Mouse (Mus musculus) liver, embryonic 15.5 days (tissue): ENCODE results near the gene Fam178b. TPM values are rescaled to one million over a fixed set of nuclear protein-coding genes. Genes with fewer than 3 reads are reported as not detected.
A peak's percentile ranks its signal among the peaks of the same experiment; 100 is the strongest.

Experiments
- ATAC-seq: fragments of 200-750 bp; cut with Nextera tagmentation; 2 replicates; pipeline ENCODE4 v1.8.0; 2017; ENCODE audit warnings: moderate number of reproducible peaks, mild to moderate bottlenecking, moderate library complexity; ENCODE audit not compliant: insufficient read depth
- H3K27ac ChIP-seq: fragments of 300-500 bp; sonication (generic); replicated peaks from 2 replicates; pipeline ENCODE4 v1.5.1; 2015; ENCODE audit warnings: mild to moderate bottlenecking, inconsistent platforms
- H3K27me3 ChIP-seq: fragments of 300-500 bp; sonication (generic); 2 replicates; pipeline ENCODE4 v1.6.1; 2015; ENCODE audit warnings: mild to moderate bottlenecking, inconsistent platforms
- H3K36me3 ChIP-seq: fragments of 300-500 bp; sonication (generic); replicated peaks from 2 replicates; pipeline ENCODE4 v1.6.1; 2015; ENCODE audit warnings: moderate library complexity, mild to moderate bottlenecking, inconsistent platforms
- H3K4me1 ChIP-seq: fragments of 300-500 bp; sonication (generic); replicated peaks from 2 replicates; pipeline ENCODE4 v1.6.1; 2015; ENCODE audit warnings: inconsistent platforms
- H3K4me2 ChIP-seq: fragments of 300-500 bp; sonication (generic); 2 replicates; pipeline ENCODE4 v1.6.1; 2015; ENCODE audit warnings: moderate library complexity, mild to moderate bottlenecking, inconsistent platforms
- H3K4me3 ChIP-seq: fragments of 300-500 bp; sonication (generic); replicated peaks from 2 replicates; pipeline ENCODE4 v1.5.1; 2015; ENCODE audit warnings: mild to moderate bottlenecking, inconsistent platforms
- H3K9ac ChIP-seq: fragments of 300-500 bp; sonication (generic); 2 replicates; pipeline ENCODE4 v1.6.1; 2015; ENCODE audit warnings: moderate library complexity, mild to moderate bottlenecking, inconsistent platforms
- H3K9me3 ChIP-seq: fragments of 300-500 bp; sonication (generic); replicated peaks from 2 replicates; pipeline ENCODE4 v1.6.1; 2016; ENCODE audit warnings: inconsistent platforms
- WGBS: fragments of 180-500 bp; shearing (Covaris S2); methylation state at CpG from one replicate; pipeline ENCODE4 v1.1.7; 2015; ENCODE audit warnings: mixed read lengths; ENCODE audit not compliant: insufficient replicate concordance; 5-methylcytosine and 5-hydroxymethylcytosine counted together
- polyA plus RNA-seq: library from polyadenylated mRNA; unstranded; fragments of >200 nt; fragmentation: Nextera tagmentation; extraction: Ambion mirVana; gene quantifications from 2 replicates; pipeline ENCODE4 v1.2.1, GENCODE M21; 2015

Fam178b gene
- polyA plus RNA-seq, 1 experiment from 2014 or later, result 0.15 TPM

- H3K4me1 ChIP-seq, result no peaks in the 10 kb centered on the region
- no peaks in the 10 kb centered on the region for H3K36me3 ChIP-seq
- H3K9ac ChIP-seq, result no peak overlapping the region
- no peaks in the 10 kb centered on the region; the same call in 1 of the 2 replicates for H3K27me3 ChIP-seq
- no peak overlapping the region for H3K4me3 ChIP-seq
- no peak overlapping the region for H3K4me2 ChIP-seq
- ATAC-seq, result no peak
- 42% methylated on average over 4 of the region's 4 CpGs for WGBS
- no peaks in the 10 kb centered on the region for H3K9me3 ChIP-seq
- H3K27ac ChIP-seq, result no peak overlapping the region
Observed at GRCm38 (mm10) chr1:36602271-36602670, 80.7 kb downstream of the Fam178b start.

DNA sequence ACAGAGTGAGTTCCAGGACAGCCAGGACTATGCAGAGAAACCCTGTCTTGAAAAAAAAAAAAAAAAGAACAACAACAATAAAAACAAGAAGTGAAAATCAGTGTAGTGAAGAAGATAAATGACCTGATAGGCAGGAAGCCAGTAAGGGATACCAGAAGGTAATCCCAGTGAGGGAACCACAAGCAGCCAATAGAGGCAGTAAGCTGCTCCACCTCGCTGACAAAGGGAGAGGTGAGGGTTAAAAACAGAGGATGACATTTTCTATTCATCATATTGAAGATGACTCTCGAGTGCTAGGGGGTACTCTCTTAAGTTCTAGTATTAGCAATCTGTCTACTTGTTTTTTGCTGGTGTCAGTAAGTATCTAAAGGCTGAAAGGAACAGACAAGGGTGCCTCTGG, 84.6 kb downstream of the Fam178b start:
- Histone ChIP-seq H3K27me3 (no peaks in the 10 kb centered on the region), H3K27ac (no peak overlapping the region), H3K9ac (no peak overlapping the region), H3K4me3 (no peak overlapping the region), H3K4me2 (no peak overlapping the region), H3K9me3 (no peaks in the 10 kb centered on the region), H3K36me3 (no peaks in the 10 kb centered on the region), H3K4me1 (0 out of 2 replicates have a peak, but pooled peaks cover 3% of the 10 kb centered on the region)
- WGBS, result 42% methylated on average over 2 of the region's 2 CpGs
- no peak for ATAC-seq

- peak; percentile 62 for ATAC-seq
- WGBS, result 42% methylated on average over 4 of the region's 4 CpGs
- H3K9ac ChIP-seq, result no peak overlapping the region
- H3K9me3 ChIP-seq, result no peaks in the 10 kb centered on the region
- no peaks in the 10 kb centered on the region for H3K36me3 ChIP-seq
- no peak overlapping the region; the same call in 1 of the 2 replicates for H3K4me2 ChIP-seq
- no peaks in the 10 kb centered on the region for H3K27me3 ChIP-seq
- H3K4me1 ChIP-seq, result 0 out of 2 replicates have a peak, but pooled peaks cover 5% of the 10 kb centered on the region
- H3K27ac ChIP-seq, result no peak overlapping the region
- H3K4me3 ChIP-seq, result no peak overlapping the region
Observed at GRCm38 (mm10) chr1:36596114-36596513, 86.9 kb downstream of the Fam178b start.

GRCm38 (mm10) chr1:36595167-36595931, 87.6 kb downstream of the Fam178b start:
- no peak for ATAC-seq
- WGBS, result 62% methylated on average over 10 of the region's 10 CpGs
- no peak overlapping the region for H3K27ac ChIP-seq

GRCm38 (mm10) chr1:36593099-36593498, 89.9 kb downstream of the Fam178b start:
- no peak for ATAC-seq
- Histone ChIP-seq H3K9me3 (no peaks in the 10 kb centered on the region), H3K4me1 (peaks cover 17% of the 10 kb centered on the region; the same call in 1 of the 2 replicates), H3K27me3 (no peaks in the 10 kb centered on the region), H3K4me3 (no peak overlapping the region), H3K27ac (no peak overlapping the region), H3K4me2 (no peak overlapping the region), H3K9ac (no peak overlapping the region), H3K36me3 (no peaks in the 10 kb centered on the region)
- WGBS, result 36% methylated on average over 1 of the region's 1 CpGs

More at GRCm38 (mm10) chr1:36595167-36595931, 87.6 kb downstream of the Fam178b start:
- no peak overlapping the region for H3K4me3 ChIP-seq
- 0 out of 2 replicates have a peak, but pooled peaks cover 6% of the 10 kb centered on the region for H3K4me1 ChIP-seq
- no peaks in the 10 kb centered on the region for H3K27me3 ChIP-seq
- H3K4me2 ChIP-seq, result no peak overlapping the region
- H3K9me3 ChIP-seq, result no peaks in the 10 kb centered on the region
- H3K36me3 ChIP-seq, result no peaks in the 10 kb centered on the region
- no peak overlapping the region for H3K9ac ChIP-seq

GRCm38 (mm10) chr1:36591408-36591807, 91.6 kb downstream of the Fam178b start:
- Histone ChIP-seq H3K9ac (no peak overlapping the region), H3K4me2 (no peak overlapping the region), H3K4me1 (peaks cover 17% of the 10 kb centered on the region; the same call in 1 of the 2 replicates), H3K4me3 (no peak overlapping the region), H3K36me3 (no peaks in the 10 kb centered on the region), H3K27ac (no peak overlapping the region), H3K27me3 (no peaks in the 10 kb centered on the region), H3K9me3 (no peaks in the 10 kb centered on the region)
- WGBS, result 16% methylated on average over 2 of the region's 2 CpGs
- ATAC-seq, result no peak

DNA sequence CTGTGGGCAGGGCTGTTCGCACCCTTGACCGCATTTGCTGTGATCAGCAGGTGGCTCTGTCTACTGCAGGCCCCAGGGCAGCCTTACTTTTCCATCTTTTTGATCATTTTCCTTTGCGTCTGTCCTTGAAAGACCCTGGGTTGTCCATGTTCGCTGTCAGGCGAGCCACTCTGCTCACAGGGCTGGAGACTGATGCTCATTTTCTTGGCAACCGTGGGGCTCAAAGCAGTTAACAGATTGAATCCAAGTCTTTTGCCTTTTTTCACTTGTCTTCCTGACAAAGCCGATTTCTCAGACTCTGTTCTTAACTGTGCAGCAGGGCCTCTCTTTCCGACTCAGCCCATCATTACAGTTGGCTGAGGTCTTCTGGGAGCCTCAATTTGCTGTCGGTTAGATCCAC, 92.3 kb downstream of the Fam178b start:
- WGBS, result 68% methylated on average over 9 of the region's 9 CpGs

GRCm38 (mm10) chr1:36589486-36589885, 93.5 kb downstream of the Fam178b start:
- Histone ChIP-seq H3K36me3 (no peaks in the 10 kb centered on the region), H3K27me3 (no peaks in the 10 kb centered on the region), H3K9me3 (no peaks in the 10 kb centered on the region), H3K27ac (no peak overlapping the region), H3K9ac (no peak overlapping the region), H3K4me3 (no peak overlapping the region), H3K4me2 (no peak overlapping the region), H3K4me1 (peaks cover 14% of the 10 kb centered on the region; the same call in 1 of the 2 replicates)
- 64% methylated on average over 6 of the region's 6 CpGs for WGBS
- ATAC-seq, result no peak

More for the DNA sequence above, 92.3 kb downstream of the Fam178b start:
- Histone ChIP-seq H3K4me2 (no peak overlapping the region), H3K36me3 (no peaks in the 10 kb centered on the region), H3K27ac (no peak overlapping the region), H3K4me3 (no peak overlapping the region), H3K4me1 (peaks cover 14% of the 10 kb centered on the region; the same call in 1 of the 2 replicates), H3K9ac (no peak overlapping the region), H3K27me3 (no peaks in the 10 kb centered on the region), H3K9me3 (no peaks in the 10 kb centered on the region)
- ATAC-seq, result no peak

GRCm38 (mm10) chr1:36588476-36589450, 94.2 kb downstream of the Fam178b start:
- WGBS, result 49% methylated on average over 13 of the region's 13 CpGs
- H3K27ac ChIP-seq, result no peak overlapping the region
- no peak overlapping the region for H3K4me2 ChIP-seq
- ATAC-seq, result no peak
- no peak overlapping the region for H3K9ac ChIP-seq
- no peaks in the 10 kb centered on the region for H3K36me3 ChIP-seq
- no peaks in the 10 kb centered on the region for H3K9me3 ChIP-seq
- no peak overlapping the region for H3K4me3 ChIP-seq
- no peaks in the 10 kb centered on the region for H3K27me3 ChIP-seq
- H3K4me1 ChIP-seq, result peaks cover 14% of the 10 kb centered on the region; the same call in 1 of the 2 replicates

DNA sequence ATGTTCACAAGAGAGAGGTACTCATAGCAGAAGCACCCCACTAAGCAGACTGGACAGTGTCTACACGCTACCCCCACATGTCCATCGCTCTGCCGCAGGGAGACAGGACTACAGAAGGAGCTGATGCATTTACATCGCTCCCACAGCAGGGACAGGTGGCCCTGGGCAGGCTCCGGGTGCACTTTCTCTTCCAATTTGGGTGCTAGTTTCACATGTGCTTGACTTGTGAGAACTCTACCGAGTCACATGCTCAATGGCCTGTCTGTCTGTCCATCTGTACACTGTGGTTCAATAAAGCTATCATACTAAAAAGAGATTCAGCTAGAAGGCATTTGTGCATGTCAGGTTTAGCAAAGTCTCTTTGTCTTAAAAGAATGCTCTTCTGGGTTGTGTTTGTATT, 95.1 kb downstream of the Fam178b start:
- no peak for ATAC-seq
- no peak overlapping the region for H3K4me3 ChIP-seq
- H3K36me3 ChIP-seq, result no peaks in the 10 kb centered on the region
- peaks cover 14% of the 10 kb centered on the region; the same call in 1 of the 2 replicates for H3K4me1 ChIP-seq
- no peaks in the 10 kb centered on the region for H3K9me3 ChIP-seq
- no peak overlapping the region for H3K27ac ChIP-seq
- no peaks in the 10 kb centered on the region for H3K27me3 ChIP-seq
- no peak overlapping the region for H3K9ac ChIP-seq
- no peak overlapping the region for H3K4me2 ChIP-seq
- 78% methylated on average over 6 of the region's 6 CpGs for WGBS

DNA sequence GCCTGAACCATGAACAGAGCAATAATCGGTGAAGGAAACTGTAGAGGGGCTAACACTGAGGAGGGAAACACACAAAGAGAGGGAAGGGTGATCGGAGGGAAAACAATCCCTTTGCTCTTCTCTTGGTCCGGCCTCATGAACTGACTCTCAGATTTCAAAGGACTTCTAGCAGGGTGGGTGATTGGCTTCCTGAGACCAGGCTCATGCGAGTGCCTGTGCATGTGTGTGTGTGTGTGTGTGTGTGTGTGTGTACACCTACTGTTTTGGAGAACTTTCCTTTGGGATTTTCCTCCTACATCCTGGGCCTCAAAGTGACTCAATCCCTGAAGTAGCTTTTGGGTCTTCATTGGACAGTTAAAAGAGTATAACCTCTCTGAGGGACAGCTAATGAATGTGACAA, 96.7 kb downstream of the Fam178b start:
- no peak for ATAC-seq
- H3K36me3 ChIP-seq, result no peaks in the 10 kb centered on the region
- H3K9me3 ChIP-seq, result no peaks in the 10 kb centered on the region
- H3K27me3 ChIP-seq, result no peaks in the 10 kb centered on the region; the same call in 1 of the 2 replicates
- H3K4me2 ChIP-seq, result no peak overlapping the region
- H3K4me3 ChIP-seq, result no peak overlapping the region
- peaks cover 12% of the 10 kb centered on the region; the same call in 1 of the 2 replicates for H3K4me1 ChIP-seq
- H3K9ac ChIP-seq, result no peak overlapping the region
- 58% methylated on average over 4 of the region's 4 CpGs for WGBS
- H3K27ac ChIP-seq, result no peak overlapping the region
